Mouse (Mus musculus): ENCODE measurements around the gene Pcsk7. TPM values are rescaled to one million over a fixed set of nuclear protein-coding genes. Genes with fewer than 3 reads are reported as not detected.

Pcsk7 gene
- total RNA-seq, 2 experiments from 2014 or later, result 17.1 to 18.9 TPM

DNA sequence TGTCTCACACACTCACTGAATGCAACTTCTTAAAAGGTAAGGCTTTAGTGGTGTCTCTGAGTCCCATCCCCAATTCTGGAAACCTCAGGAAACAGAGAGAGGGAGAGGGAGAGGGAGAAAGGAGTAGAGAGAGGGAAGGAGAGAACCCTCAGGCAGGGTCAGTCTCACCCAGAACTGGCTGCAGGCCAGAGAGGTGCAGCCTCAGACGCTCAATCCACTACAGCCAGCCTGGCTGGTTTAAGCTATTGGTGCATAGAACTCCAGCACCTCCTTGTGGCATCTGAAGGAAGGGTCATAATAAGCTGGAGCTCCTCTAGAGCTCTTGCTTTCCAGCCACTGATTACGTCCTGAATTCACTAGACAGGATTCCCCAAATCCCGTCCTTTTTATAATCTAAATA is 30.6 kb downstream of the Pcsk7 start:
- no peak for DNase-seq (ENCODE audit: low spot score)
- intact Hi-C loops (cut with DNase I), result loop anchor here (2.0 kb wide), 1 partner anchor 18 kb away; no protein-coding TSS in a partner anchor

DNA sequence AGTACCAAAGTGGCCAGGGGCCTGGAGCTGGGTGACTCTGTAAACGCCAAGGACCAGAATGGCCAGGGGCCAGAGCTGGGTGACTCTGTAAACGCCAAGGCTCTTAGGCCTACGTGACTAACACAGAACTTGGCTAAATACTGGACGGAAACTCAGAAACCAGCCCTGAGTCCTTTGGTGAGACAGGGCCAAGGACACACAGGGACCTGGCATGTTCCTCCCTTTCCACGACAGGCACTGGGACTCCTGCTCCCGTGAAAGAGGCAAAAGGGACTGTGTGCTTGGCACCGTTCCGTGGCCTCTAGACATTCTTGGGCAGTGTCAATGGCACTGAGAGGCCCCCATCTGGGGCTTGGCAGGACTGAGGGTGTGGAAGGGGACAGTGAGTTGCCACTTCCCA is 31.8 kb downstream of the Pcsk7 start:
- DNase-seq (ENCODE audit: low spot score), result no peak

DNA sequence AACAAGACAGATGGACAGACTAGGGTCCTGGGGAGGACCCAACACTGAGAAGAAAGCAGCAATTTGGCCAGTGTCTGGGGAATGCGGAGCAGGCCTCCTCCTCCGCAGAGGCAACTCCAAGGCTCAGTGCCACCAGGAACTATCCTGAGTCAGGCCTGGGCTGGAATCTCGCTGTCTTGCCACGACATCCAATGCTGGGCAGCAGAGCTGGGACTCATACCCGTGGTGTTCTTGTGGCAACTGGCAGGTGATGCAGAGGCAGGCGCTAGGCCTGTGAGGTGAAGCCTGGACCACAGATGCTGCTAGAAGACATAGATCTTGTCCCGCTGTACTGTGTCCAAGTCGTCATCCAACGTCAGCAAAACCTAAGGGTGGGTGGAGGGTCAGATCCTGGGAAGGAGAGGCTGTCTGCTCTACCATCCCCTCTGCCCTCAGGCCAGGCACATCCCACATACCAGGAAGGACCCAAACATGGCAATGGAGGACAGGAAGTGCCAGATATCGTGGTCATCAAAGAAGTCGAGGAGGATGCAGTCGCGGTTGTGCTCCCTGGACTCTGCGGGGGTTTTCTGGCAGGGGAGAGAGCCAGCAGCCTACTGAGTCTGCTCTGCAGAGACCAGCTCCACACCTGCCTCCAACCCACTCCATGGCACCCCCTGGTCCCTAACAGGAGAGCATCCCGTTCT is 32.8 kb downstream of the Pcsk7 start:
- intact Hi-C loops (cut with DNase I), result loop anchor here (1.0 kb wide), 1 partner anchor 26 kb away; no protein-coding TSS in a partner anchor
- DNase-seq (ENCODE audit: low spot score), result no peak

More for the DNA sequence above, 31.8 kb downstream of the Pcsk7 start:
- intact Hi-C loops (cut with DNase I), result no loop called here

DNA sequence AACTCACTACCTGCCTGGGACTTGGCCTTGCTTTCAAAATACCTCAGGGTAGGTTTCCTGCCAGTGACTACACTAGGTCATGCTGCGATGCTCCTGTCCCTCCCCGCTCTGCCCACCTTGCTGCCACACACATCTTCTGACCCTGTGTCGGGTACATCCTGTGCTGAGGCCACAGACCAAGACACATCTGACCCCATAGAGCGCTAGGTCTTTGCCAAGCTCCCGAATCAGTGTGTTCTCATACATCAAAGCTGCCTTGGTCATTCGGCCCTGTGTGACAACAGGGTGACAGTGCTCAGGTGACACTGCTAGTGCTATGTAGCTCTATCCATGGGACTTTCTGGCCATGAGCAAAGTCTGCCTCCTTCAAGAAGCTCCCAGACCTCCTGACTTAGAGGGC is 33.5 kb downstream of the Pcsk7 start:
- no peak for DNase-seq (ENCODE audit: low spot score)
- intact Hi-C loops (cut with DNase I), result loop anchor here (1.0 kb wide), 1 partner anchor 26 kb away; no protein-coding TSS in a partner anchor

DNA sequence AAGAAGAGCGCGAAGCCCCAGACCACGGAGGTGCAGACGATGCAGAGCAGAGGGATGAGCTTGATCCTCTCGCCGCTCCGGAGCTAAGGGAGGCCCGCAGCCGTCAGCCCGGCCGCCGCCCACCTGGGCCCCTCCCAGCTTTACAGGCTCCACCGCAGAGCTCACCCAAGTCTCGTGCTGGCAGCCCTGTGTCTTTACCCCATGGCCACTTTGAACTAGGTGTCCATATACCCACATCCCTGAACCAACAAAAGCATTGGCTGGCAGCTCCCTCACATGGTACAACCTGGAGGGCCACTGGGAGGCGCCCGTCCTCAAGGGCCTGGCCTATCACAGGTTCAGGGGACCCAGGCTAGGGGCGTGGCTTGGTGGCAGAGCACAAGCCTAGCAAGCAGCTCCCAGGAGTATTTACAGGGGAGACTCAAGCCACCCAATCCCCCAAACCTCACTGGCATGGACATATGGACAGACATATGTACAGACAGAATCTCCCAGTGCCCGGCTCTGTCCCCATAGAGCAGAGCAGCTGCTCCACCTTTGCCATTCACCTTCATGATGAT is 35.1 kb downstream of the Pcsk7 start:
- intact Hi-C loops (cut with DNase I), result no loop called here
- no peak for DNase-seq (ENCODE audit: low spot score)

DNA sequence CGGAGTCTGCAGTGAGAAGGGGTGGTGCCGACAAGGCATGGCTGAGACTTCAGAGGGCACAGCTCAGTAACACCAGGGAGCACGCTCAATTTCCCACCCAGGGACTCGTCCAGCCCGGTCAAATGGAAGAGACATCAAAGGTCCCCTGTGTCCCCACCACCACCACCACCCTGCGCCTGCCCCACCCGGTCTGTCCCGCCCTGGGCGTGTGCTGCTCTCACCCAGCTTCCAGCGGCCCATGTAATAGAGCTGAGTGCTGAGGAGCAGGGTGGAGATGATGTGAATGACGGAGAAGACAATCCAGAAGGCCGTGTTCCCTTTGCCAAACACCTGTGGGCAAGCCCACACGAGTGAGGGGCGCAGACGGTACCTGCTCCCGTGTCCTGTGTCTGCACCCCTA is 36.2 kb downstream of the Pcsk7 start:
- DNase-seq (ENCODE audit: low spot score), result no peak
- intact Hi-C loops (cut with DNase I), result no loop called here

DNA sequence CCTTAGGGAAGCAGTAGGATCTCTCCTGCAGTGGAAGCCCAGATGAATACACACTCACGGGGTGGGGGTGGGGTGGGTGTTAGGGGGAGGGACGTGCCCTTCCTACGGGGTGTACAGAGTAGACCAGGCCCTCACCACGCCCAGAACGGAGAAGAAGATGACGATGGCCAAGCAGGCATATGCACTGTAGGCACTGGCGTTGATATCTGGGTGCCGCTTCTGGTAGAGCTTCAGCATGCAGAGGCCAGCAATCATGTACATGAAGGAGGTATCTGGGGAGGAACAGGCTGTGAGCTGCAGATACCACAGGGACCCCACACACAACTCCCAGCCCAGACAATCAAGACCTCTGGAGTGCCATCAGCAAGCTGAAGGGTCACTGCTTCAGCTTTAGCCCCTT is 36.6 kb downstream of the Pcsk7 start:
- intact Hi-C loops (cut with DNase I), result no loop called here
- DNase-seq (ENCODE audit: low spot score), result no peak

DNA sequence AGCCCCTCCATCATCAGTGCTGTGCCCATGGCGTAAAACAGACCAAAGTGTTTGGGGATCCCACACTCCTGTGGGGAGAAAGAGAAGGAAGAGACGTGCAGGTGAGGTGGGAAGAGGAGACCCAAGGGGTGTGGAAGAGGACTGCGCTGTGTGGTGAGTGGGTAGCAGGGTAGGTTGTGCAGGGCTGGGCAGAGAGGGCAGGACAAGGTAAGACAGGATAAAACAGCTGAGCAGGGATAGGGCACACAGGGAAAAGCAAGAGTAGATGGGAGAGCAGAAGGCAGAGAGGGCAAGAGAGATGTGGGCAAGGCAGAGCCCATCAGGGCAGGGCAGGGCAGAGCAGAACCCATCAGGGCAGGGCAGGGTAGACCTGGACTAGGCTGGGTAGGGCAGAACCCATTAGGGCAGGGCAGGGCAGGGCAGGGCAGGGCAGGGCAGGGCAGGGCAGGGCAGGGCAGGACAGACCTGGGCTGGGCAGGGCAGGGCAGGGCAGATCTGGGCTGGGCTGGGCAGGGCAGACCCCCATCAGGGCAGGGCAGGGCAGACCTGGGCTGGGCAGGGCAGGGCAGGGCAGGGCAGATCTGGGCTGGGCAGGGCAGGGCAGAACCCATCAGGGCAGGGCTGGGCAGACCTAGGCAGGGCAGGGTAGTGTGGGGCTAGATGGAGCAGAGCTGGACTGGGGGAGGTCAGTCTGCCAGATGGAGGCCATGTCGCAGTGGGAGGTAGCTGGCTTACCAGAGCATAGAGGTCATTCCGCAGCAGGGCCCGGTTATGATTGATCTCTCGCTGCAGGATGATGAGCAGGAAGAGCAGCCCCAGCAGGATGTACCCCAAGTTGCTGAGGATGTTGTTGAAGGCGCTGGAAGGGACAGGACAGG is 37.6 kb downstream of the Pcsk7 start:
- DNase-seq (ENCODE audit: low spot score), result no peak
- intact Hi-C loops (cut with DNase I), result no loop called here

DNA sequence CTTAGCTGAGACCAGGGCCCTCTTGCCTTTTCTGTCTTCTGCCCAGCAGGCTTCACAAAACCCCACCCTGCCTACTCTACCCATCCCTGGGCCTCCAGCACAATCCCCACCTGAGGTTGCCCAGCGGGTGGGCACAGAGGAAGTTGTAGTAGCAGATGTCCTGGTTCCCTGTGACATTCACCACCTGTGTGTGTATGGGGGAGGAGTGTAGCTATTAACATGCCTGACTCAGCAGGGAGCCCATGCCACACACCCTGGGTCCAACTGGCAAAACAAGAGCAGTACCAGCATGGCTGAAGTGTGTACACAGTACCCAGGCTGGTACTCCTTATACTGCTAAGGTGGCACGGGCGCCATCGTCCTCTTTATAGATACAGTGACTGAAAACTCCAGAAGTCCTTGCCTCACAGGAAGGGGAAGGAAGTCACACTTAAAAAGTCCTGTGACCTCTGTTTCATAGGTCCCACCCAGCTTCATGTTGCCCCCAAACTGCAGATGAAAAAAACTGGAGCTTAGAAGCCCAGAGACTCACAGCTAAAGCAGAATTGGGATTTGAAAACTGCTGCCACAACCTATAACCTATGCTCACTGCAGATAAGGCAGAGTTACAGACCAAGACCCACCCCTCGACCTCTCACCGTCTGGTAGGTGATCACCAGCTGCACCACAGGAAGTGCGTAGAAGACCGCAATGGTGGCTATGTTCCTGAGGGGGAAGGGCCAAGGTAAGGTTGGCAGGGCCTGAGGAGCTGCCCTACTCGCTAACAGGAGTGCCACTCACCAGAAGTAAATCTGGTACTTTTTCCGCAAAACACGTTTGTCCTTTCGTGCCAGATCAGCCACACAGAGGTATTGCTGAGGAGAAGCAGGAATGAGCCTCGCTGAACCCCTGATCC is 38.5 kb downstream of the Pcsk7 start:
- DNase-seq (ENCODE audit: low spot score), result no peak
- intact Hi-C loops (cut with DNase I), result no loop called here

DNA sequence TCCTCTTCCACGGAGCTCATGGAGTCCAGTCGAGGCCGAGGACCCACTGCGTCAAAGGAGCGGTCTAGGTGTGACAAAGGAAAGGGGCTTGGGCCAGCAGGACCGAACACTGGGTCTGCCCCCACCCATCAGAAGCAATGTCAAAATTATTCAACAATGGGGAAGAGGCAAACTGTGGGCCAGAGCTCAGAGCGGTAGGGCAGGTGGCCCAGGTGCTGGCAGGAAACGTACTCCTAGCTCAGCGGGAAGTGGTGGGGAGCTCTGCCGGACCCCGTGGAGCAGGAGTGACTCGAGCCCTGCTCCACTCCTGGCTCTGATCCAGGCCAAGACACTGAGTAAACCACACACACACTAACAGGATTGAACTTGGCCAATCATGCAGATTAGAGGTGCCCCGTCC is 39.4 kb downstream of the Pcsk7 start:
- intact Hi-C loops (cut with DNase I), result no loop called here
- no peak for DNase-seq (ENCODE audit: low spot score)

DNA sequence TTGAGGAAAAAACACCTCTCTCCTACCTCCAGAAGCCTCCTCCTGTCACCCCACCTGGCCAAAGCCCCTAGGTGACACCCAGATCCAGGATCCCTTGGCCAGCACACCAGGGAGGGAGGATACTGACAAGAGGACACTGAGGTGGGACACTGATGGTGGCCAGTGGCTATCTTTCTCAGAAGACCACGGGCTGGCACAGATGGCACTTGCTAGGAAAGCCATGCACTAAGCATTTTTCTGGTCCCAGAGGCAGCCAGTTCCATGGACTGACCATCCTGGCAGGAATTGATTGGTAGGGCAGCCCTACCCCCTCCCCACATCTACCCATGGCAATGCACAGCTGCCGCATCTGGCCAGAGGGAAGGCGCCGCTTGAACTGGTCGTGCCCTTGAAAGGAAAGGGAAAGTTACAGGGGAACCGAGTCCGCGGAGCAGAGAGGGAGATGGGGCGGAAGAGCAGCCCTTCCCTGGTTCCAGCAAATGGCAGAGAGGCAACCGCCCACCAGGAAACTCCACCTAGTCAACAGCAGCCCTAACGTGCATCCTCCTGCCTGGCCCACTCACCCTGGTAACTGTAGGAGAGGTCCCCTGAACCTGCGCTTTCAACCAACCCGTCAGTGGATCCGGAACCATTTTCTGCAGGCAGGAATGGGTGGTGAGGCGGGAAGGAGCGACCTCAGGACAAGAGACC is 40.0 kb downstream of the Pcsk7 start:
- no peak for DNase-seq (ENCODE audit: low spot score)

DNA sequence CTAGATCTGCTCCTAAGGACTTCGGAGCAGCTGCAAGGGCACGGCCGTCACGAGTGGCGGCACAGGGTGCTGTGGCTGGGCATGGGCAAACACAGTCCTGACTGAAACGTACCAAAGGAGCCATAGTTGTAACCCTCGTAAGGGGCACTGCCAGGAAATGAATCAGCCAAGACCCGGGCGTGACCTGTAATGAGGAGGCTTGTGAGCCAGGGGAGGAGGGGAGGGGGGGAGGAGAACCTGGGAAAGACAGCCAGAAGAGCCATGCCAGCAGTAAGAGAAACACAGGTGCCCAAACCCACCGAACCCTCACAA is 40.5 kb downstream of the Pcsk7 start:
- intact Hi-C loops (cut with DNase I), result no loop called here

More for the DNA sequence above, 40.0 kb downstream of the Pcsk7 start:
- intact Hi-C loops (cut with DNase I), result no loop called here

DNA sequence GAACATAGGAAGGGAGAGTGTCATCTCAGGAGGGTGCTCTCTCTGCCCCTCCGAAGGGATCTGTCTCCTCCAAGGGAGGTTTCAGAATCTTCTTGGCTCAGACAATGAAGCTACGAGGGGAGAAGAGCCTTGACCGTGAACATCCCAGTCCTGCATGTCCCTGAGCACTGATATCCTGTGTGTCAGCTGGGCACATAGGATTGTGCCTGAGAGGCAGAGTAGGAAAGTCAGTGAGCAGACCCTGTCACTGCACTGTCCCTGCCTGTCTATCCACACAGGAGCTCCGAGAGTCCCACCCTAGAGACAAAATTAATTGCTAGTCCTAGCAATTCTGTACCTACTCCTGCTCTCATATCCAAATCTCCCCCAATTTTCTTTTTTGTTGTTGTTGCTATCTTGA is 45.8 kb downstream of the Pcsk7 start:
- intact Hi-C loops (cut with DNase I), result loop anchor here (2.0 kb wide), 1 partner anchor 45 kb away; the partner anchor contains the start of genes Pcsk7 and Rnf214
- no peak for DNase-seq (ENCODE audit: low spot score)

More for the DNA sequence above, 40.5 kb downstream of the Pcsk7 start:
- no peak for DNase-seq (ENCODE audit: low spot score)

DNA sequence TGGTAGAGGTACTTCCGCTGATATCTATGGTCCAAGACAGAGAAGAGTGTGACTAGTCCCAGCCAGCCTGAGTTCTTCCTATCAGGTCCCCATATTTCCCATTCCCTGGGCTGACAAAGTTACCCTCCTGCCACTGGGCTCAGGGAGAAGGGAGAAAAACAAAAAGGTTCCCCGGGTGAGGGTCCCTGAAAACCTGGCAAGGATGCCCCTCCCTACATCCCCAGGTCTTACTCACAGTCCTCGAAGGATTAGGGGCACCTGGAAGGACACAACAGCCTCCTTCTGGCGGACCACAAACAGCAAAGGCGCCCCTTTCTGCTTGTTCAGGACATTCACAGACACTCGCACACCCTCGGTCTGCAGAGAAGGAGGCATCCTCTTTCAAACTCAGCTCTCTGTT is 46.6 kb downstream of the Pcsk7 start:
- intact Hi-C loops (cut with DNase I), result loop anchor here (2.0 kb wide), 1 partner anchor 46 kb away; the partner anchor contains the start of genes Pcsk7 and Rnf214
- no peak for DNase-seq (ENCODE audit: low spot score)

DNA sequence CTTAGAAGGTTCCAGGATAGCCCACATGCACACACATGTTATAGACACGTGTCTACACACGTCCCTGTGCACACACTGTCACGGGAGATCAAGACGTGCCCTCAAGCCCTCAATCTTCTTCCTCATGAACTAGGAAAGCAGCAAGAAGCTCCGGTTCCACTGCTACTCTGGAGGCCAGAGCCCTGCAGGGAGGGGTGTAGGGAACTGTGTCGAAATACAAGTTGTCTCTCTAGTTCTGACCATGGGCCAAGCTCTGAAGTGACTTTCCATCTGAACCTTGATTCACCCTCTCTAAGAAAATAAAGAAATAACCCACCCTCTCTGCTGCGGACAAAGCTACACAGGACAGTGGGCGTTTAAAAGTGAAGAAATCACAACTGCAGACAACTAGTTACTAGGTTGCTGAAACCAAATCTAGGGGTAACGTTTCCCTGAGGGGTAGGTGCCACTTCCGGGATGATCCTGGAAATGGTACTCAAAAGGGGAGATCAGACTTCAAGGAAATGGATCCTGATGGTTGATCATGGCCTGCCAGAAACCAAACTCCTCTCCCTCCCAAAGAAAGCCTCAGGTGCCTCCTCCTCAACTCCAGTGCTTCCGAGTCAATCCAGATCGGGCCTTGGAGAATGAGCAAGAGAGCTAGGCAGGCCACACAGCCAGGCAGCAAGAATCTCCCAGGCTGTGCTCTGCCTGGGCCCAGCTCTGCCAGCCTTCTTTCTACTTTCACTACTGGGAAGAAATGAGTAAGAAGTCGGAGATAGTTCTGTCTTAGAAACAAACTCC is 47.4 kb downstream of the Pcsk7 start:
- intact Hi-C loops (cut with DNase I), result loop anchor here (2.0 kb wide), 2 partner anchors 31 to 47 kb away; partner anchors contain the start of genes Pcsk7 and Rnf214
- DNase-seq (ENCODE audit: low spot score), result no peak

DNA sequence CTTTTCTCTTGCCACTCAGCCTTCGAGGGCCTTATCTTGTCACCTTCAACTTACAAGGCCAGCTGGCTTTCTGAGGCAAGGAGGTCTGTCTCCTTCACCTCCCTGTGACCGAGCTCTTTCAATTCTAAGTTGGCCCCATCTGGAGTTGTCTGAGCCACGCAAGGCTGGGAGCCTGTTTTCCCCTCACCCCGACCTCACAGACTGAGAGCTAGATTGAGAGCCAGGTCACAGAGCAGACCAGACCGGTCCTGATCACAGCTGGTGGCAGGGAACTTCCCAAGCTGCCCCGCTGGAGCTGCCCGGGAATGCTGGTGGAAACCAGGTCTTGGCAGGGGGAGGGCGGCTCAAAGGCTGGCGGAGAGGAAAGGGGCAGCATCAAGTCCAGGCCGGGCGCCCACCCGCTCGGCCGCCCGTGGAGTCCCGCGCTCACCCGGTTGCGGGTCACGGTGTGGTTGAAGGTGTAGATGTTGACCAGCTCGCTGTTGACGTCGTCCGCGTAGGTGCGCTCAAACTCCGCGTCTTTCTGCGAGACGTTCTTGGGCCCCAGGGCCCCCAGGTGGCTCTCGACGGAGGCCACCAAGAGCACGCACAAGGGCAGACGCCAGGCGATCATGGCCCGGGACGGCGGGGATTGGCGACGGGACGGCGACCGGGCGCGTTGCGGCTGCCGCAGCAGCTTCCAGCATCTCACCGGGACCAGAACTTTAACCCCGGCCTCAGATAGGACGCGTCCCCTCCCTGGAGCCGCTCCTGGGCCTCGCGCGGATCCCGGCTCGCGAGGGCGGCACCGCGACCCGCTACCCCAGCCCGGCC is 48.2 kb downstream of the Pcsk7 start:
- DNase-seq (ENCODE audit: low spot score), result no peak
- intact Hi-C loops (cut with DNase I), result loop anchor here (2.0 kb wide), 1 partner anchor 30 kb away; no protein-coding TSS in a partner anchor

Measured in heart, postnatal 25 days (tissue).